Mouse (Mus musculus): ENCODE measurements at regions not wholly inside any gene's neighbourhood (a gene's known extent, or its start where the extent isn't known, plus 50 kb on each side); places are given as distances from the start of the nearest gene placed in this dataset.
"Not testable (repeated sequence)": the region's sequence is repeated elsewhere in the genome, so short reads cannot be mapped to it uniquely, and the experiment has no call there.

DNA sequence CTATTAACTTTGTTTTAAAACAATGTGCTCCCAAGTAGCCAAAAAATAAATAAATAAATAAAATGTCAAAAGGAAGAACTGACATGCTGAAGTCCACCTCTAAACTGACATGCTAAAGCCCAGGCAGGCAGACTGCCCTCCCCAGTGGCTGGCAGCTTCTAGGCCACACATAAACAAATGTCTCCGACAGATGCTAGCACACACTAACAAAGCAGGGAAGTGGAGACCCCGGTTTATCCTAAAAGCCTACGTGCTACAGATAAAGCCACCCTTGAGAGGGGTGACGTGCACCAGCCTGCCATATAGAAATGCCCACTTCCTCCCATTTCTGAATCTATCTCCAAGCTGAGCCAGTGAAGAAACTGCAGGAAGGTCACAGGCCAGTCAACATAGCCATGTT lies 194.4 kb upstream of the Gm37988 start:
- TF ChIP-seq POLR2A (IDR thresholded peaks at IDR 0.05; ENCODE audit: extremely low read depth, insufficient read depth, low read length): no peak
- TF ChIP-seq CTCF (IDR thresholded peaks at IDR 0.05; ENCODE audit: extremely low read depth, insufficient read depth, low read length): no peak
- Histone ChIP-seq H3K4me3 (ENCODE audit: insufficient read depth, low read length) (no peak overlapping the region), H3K4me1 (ENCODE audit: control insufficient read depth, insufficient read depth, low read length) (no peaks in the 10 kb centered on the region), H3K27ac (ENCODE audit: insufficient read depth, low read length) (no peak overlapping the region)

DNA sequence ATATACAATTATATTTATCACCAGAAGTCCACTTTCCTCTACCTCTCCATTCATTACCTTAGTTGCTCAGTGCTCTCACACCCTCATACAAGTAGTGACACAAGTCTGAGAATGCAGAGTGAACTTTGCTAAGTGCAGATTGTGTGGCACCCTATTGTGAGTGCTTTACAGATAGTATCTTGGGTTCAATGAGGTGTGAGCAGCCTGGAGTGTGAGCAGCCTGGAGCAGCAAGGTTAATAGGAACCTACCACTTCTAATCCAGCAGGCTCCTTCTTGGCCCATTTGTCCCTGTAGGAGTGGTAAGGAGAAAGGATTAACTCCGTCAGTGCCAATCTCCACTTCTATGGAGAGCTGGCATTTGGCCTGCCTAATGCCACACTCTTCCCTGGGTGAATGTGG lies 192.4 kb upstream of the Gm37988 start:
- H3K4me3 ChIP-seq (ENCODE audit: insufficient read depth, low read length): no peak overlapping the region
- H3K4me1 ChIP-seq (ENCODE audit: control insufficient read depth, insufficient read depth, low read length): no peaks in the 10 kb centered on the region
- no peak for TF ChIP-seq CTCF (IDR thresholded peaks at IDR 0.05; ENCODE audit: extremely low read depth, insufficient read depth, low read length)
- no peak for TF ChIP-seq POLR2A (IDR thresholded peaks at IDR 0.05; ENCODE audit: extremely low read depth, insufficient read depth, low read length)
- no peak overlapping the region for H3K27ac ChIP-seq (ENCODE audit: insufficient read depth, low read length)

DNA sequence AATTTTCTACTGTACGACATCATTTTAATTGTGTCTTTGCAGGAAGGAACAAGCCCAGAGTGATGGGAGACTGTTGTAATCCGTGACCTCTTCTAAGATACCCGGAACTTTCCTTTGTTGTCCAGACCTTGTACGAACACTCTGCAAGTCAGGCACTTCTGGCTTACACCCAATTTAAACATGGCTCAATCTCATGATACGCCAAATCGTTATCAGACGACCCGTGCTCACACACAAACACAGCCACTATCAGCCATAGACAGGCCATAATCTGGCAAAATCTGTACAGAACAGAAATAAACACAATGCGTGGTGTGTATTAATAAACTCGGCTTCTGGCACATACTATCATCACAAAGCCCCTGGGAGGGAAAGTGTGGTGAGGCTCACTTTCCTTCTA lies 190.2 kb upstream of the Gm37988 start:
- no peak overlapping the region for H3K4me3 ChIP-seq (ENCODE audit: insufficient read depth, low read length)
- TF ChIP-seq CTCF (IDR thresholded peaks at IDR 0.05; ENCODE audit: extremely low read depth, insufficient read depth, low read length) (no peak), POLR2A (IDR thresholded peaks at IDR 0.05; ENCODE audit: extremely low read depth, insufficient read depth, low read length) (no peak)

DNA sequence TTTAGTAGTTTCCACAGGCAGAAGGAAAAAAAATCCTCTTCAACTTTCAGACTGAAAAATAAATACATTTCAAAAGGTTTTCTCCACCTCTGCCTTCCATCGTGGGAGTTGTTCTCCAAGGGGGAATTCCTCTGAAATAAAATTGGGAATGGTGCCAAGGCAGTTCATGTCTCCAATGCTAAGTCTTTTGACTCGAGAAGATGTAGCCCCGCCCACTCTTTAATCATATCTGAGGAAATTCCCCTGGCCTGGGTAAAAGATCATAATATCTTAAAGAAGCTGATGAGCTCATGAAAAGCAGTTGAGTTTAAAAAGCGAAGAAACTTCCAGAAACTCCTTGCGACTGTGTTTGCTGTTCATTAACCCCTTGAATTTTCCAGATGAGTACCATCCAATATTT lies 185.3 kb upstream of the Gm37988 start:
- TF ChIP-seq POLR2A (IDR thresholded peaks at IDR 0.05; ENCODE audit: extremely low read depth, insufficient read depth, low read length) (no peak), CTCF (IDR thresholded peaks at IDR 0.05; ENCODE audit: extremely low read depth, insufficient read depth, low read length) (no peak)
- Histone ChIP-seq H3K4me3 (ENCODE audit: insufficient read depth, low read length) (no peak overlapping the region), H3K27ac (ENCODE audit: insufficient read depth, low read length) (no peak overlapping the region), H3K4me1 (ENCODE audit: control insufficient read depth, insufficient read depth, low read length) (no peaks in the 10 kb centered on the region)

More for the DNA sequence above, 190.2 kb upstream of the Gm37988 start:
- H3K4me1 ChIP-seq (ENCODE audit: control insufficient read depth, insufficient read depth, low read length): no peaks in the 10 kb centered on the region
- no peak overlapping the region for H3K27ac ChIP-seq (ENCODE audit: insufficient read depth, low read length)

DNA sequence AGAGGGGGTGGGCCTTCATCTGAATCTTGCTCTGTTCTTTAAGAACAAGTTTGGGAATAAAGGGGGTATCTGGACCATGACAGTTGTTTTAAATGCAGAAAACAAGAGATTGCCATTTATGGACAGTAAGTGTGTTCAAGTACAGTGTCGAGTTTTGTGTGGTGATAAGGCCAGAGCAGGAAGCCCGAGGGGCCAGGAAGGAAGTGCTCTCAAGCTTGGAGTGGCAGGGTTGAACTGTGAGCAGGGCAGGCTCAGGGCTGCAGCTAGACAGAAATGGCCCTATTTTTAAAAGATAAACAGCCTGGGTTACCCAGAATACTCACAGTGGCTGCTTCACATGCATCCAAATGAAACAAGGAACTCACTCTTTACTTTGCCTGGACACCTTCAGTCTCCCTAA lies 184.4 kb upstream of the Gm37988 start:
- Histone ChIP-seq H3K27ac (ENCODE audit: insufficient read depth, low read length) (no peak overlapping the region), H3K4me3 (ENCODE audit: insufficient read depth, low read length) (no peak overlapping the region), H3K4me1 (ENCODE audit: control insufficient read depth, insufficient read depth, low read length) (no peaks in the 10 kb centered on the region)
- no peak for TF ChIP-seq CTCF (IDR thresholded peaks at IDR 0.05; ENCODE audit: extremely low read depth, insufficient read depth, low read length)
- no peak for TF ChIP-seq POLR2A (IDR thresholded peaks at IDR 0.05; ENCODE audit: extremely low read depth, insufficient read depth, low read length)

DNA sequence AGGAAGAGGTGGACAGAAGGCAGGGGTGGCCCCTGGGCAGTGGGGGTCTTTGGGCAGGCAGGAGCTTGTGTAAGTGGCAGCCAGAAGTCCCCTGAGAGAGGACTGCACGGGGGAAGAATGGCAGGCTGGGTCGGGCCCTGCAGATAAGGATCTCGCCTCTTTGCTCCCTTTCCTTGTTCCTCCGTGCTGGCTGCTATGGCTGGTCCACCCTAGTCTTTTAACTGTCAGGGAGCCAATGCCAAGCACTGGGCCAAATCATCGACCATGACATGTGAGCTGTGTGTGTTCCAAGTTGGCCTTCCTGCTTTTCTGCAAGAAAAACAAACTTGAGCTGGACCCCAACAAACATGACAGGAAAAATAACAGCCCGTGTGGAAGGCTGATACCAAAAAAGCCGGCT lies 153.8 kb upstream of the Gm37988 start:
- Histone ChIP-seq H3K4me1 (ENCODE audit: control insufficient read depth, insufficient read depth, low read length) (no peaks in the 10 kb centered on the region), H3K4me3 (ENCODE audit: insufficient read depth, low read length) (no peak overlapping the region), H3K27ac (ENCODE audit: insufficient read depth, low read length) (peak overlapping the region; percentile 77; the same call in 1 of the 2 replicates)
- TF ChIP-seq POLR2A (IDR thresholded peaks at IDR 0.05; ENCODE audit: extremely low read depth, insufficient read depth, low read length): no peak
- TF ChIP-seq CTCF (IDR thresholded peaks at IDR 0.05; ENCODE audit: extremely low read depth, insufficient read depth, low read length): no peak

DNA sequence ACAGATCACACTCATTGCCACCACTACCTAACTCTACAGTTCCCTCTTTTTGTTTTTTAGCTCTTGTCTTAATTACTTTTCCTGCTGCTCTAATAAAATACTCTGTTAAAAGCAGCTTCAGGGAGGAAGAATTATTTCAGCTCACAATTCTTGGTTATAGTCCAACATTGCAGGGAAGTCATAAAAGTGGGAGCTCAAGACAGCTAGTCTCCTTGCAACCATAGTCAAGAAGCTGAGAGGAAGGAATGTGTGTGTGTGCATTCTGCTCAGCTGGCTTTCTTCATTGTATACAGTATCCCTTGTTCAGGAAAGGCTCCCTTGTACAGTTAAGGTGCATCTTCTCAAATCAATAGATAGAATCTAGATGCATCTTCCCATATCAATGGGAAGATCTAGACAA lies 152.4 kb upstream of the Gm37988 start:
- H3K4me3 ChIP-seq (ENCODE audit: insufficient read depth, low read length): no peak overlapping the region
- H3K4me1 ChIP-seq (ENCODE audit: control insufficient read depth, insufficient read depth, low read length): no peaks in the 10 kb centered on the region
- TF ChIP-seq CTCF (IDR thresholded peaks at IDR 0.05; ENCODE audit: extremely low read depth, insufficient read depth, low read length) (no peak), POLR2A (IDR thresholded peaks at IDR 0.05; ENCODE audit: extremely low read depth, insufficient read depth, low read length) (no peak)
- no peak overlapping the region for H3K27ac ChIP-seq (ENCODE audit: insufficient read depth, low read length)

DNA sequence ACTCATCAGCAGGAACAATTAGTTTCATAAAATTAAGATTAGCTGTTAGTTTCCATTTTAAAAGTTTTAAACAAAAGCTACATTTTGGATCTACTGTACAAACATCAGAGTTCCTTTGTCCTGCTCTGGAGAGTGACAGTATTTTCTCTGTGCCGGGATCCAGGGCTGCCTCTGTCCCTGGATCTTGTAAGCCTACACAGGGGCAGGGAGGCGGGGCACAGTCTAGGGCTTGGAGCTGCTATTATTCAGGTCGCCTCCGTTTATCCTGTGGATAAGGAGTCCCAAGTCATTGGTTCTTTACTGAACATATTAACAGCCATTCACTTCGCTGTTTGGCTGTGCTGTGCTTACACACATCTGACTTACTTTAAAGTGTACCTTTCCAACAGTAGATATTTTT lies 150.8 kb upstream of the Gm37988 start:
- H3K4me1 ChIP-seq (ENCODE audit: control insufficient read depth, insufficient read depth, low read length): no peaks in the 10 kb centered on the region
- H3K4me3 ChIP-seq (ENCODE audit: insufficient read depth, low read length): no peak overlapping the region
- no peak for TF ChIP-seq CTCF (IDR thresholded peaks at IDR 0.05; ENCODE audit: extremely low read depth, insufficient read depth, low read length)
- TF ChIP-seq POLR2A (IDR thresholded peaks at IDR 0.05; ENCODE audit: extremely low read depth, insufficient read depth, low read length): no peak
- no peak overlapping the region for H3K27ac ChIP-seq (ENCODE audit: insufficient read depth, low read length)

DNA sequence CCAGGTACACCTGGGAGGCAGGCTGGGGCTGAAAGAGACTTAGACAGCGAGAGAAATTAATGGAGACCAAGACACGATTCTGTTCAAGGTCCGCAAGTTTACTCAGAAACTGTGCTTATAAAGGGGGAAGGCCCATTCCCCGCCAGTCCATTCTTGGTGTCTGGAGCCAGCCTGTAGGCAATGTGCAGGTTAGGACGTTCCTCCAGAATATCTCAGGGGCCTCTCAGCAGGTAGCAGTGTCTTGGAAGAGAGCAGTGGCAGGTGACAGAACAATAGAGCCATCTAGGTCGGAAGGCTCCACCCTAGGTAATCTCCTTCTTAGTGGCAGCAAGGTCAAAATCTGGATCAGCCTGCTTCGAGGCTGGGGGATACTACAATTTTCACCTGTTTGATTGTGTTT lies 147.6 kb upstream of the Gm37988 start:
- H3K4me1 ChIP-seq (ENCODE audit: control insufficient read depth, insufficient read depth, low read length); H3K4me3 ChIP-seq (ENCODE audit: insufficient read depth, low read length); H3K27ac ChIP-seq (ENCODE audit: insufficient read depth, low read length): not testable (repeated sequence)

DNA sequence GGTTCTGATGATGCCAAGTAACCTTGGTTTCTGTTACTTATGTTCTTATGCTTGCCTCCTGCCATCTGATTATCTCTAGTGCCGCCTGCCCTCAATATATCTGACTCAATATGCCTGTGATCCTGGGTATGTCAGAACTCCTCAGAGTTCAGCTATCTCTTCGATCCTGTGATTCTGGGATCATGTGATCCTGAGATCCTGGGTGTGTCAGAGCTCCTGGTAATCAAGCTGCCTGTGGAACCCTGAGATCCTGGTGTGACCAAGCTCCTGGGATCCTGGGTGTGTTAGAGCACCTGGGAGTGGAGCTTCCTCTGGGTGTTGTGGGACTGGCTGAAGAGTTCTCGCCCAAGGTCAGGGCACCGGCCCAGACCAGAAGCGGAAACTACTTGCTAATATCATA lies 147.1 kb upstream of the Gm37988 start:
- H3K4me3 ChIP-seq (ENCODE audit: insufficient read depth, low read length); H3K27ac ChIP-seq (ENCODE audit: insufficient read depth, low read length); H3K4me1 ChIP-seq (ENCODE audit: control insufficient read depth, insufficient read depth, low read length): not testable (repeated sequence)

DNA sequence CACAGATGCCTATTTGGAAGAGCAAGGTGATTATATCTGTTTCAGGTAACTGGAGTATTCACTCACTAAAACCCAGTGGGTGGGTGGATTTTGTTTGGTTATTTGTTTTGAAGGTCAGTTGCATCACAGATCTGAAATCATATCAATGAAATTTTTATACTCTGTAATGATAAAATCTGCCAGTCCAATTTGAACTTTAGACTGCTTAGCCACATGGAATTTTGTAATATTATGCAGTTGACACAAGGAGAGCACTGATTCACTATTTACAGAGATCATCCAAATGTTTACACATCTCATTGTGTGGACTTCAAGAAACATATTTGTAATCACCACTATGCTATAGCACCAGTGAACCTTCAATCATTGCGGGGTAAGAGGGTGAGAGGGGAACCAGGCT lies 145.9 kb upstream of the Gm37988 start:
- Histone ChIP-seq H3K4me3 (ENCODE audit: insufficient read depth, low read length) (no peak overlapping the region), H3K4me1 (ENCODE audit: control insufficient read depth, insufficient read depth, low read length) (no peaks in the 10 kb centered on the region), H3K27ac (ENCODE audit: insufficient read depth, low read length) (no peak overlapping the region)
- TF ChIP-seq POLR2A (IDR thresholded peaks at IDR 0.05; ENCODE audit: extremely low read depth, insufficient read depth, low read length) (no peak), CTCF (IDR thresholded peaks at IDR 0.05; ENCODE audit: extremely low read depth, insufficient read depth, low read length) (no peak)

Data from cortical plate, adult 2 months (tissue).